Mouse (Mus musculus): ENCODE results near the gene Tprkb.
"Not testable (repeated sequence)": the region's sequence is repeated elsewhere in the genome, so short reads cannot be mapped to it uniquely, and the experiment has no call there.

Gene Tprkb

GRCm38 (mm10) chr6:85972699-85973098 lies 61.0 kb downstream of the Tprkb start:
- DNase-seq (ENCODE audit: low spot score in 2 of 2) = no peak

- DNase-seq (ENCODE audit: low spot score in 2 of 2) = no peak
Measured at GRCm38 (mm10) chr6:85973336-85973735, 61.7 kb downstream of the Tprkb start.

GRCm38 (mm10) chr6:85974941-85975617 lies 63.4 kb downstream of the Tprkb start:
- DNase-seq (ENCODE audit: low spot score in 2 of 2) = no peak

- no peak for DNase-seq (ENCODE audit: low spot score in 2 of 2)
Measured at GRCm38 (mm10) chr6:85975761-85976160, 64.1 kb downstream of the Tprkb start.

- DNase-seq (ENCODE audit: low spot score in 2 of 2) = no peak
Measured at GRCm38 (mm10) chr6:85976242-85976641, 64.6 kb downstream of the Tprkb start.

- DNase-seq (ENCODE audit: low spot score in 2 of 2) = not testable (repeated sequence)
Measured at GRCm38 (mm10) chr6:85978736-85979135, 67.1 kb downstream of the Tprkb start.

Data from urinary bladder, adult 18-20 months (tissue).